Mouse (Mus musculus): Measurements from ENCODE around the gene Sox5.

The Sox5 gene

GRCm38 (mm10) chr6:144103612-144104011 lies 678.2 kb downstream of the Sox5 start:
- no peak for DNase-seq (ENCODE audit: low spot score)

GRCm38 (mm10) chr6:144100852-144101251 lies 680.9 kb downstream of the Sox5 start:
- DNase-seq (ENCODE audit: low spot score): no peak

- no peak for DNase-seq (ENCODE audit: low spot score)
These were observed 683.7 kb downstream of the Sox5 start for GRCm38 (mm10) chr6:144098119-144098518.

- no peak for DNase-seq (ENCODE audit: low spot score)
These were observed 693.5 kb downstream of the Sox5 start for GRCm38 (mm10) chr6:144088256-144088655.

GRCm38 (mm10) chr6:144086096-144086810 lies 695.5 kb downstream of the Sox5 start:
- no peak for DNase-seq (ENCODE audit: low spot score)

GRCm38 (mm10) chr6:144082297-144082696 lies 699.5 kb downstream of the Sox5 start:
- DNase-seq (ENCODE audit: low spot score): no peak

- DNase-seq (ENCODE audit: low spot score): no peak
These were observed 704.0 kb downstream of the Sox5 start for GRCm38 (mm10) chr6:144077826-144078225.

GRCm38 (mm10) chr6:144076376-144076775 lies 705.4 kb downstream of the Sox5 start:
- DNase-seq (ENCODE audit: low spot score): no peak

- no peak for DNase-seq (ENCODE audit: low spot score)
These were observed 706.3 kb downstream of the Sox5 start for GRCm38 (mm10) chr6:144075327-144075941.

GRCm38 (mm10) chr6:144074826-144075225 lies 707.0 kb downstream of the Sox5 start:
- DNase-seq (ENCODE audit: low spot score): peak; percentile 13

- DNase-seq (ENCODE audit: low spot score): no peak
These were observed 711.3 kb downstream of the Sox5 start for GRCm38 (mm10) chr6:144070461-144070860.

- DNase-seq (ENCODE audit: low spot score): no peak
These were observed 714.3 kb downstream of the Sox5 start for GRCm38 (mm10) chr6:144067491-144067890.

- DNase-seq (ENCODE audit: low spot score): no peak
These were observed 719.3 kb downstream of the Sox5 start for GRCm38 (mm10) chr6:144062428-144062827.

GRCm38 (mm10) chr6:144061814-144062213 lies 720.0 kb downstream of the Sox5 start:
- no peak for DNase-seq (ENCODE audit: low spot score)

- no peak for DNase-seq (ENCODE audit: low spot score)
These were observed 724.6 kb downstream of the Sox5 start for GRCm38 (mm10) chr6:144057098-144057632.

GRCm38 (mm10) chr6:144056252-144057097 lies 725.3 kb downstream of the Sox5 start:
- peak; percentile 30 for DNase-seq (ENCODE audit: low spot score)

- DNase-seq (ENCODE audit: low spot score): no peak
These were observed 729.3 kb downstream of the Sox5 start for GRCm38 (mm10) chr6:144052487-144052886.

- no peak for DNase-seq (ENCODE audit: low spot score)
These were observed 730.5 kb downstream of the Sox5 start for GRCm38 (mm10) chr6:144051316-144051715.

GRCm38 (mm10) chr6:144048201-144048924 lies 733.4 kb downstream of the Sox5 start:
- DNase-seq (ENCODE audit: low spot score): no peak

- DNase-seq (ENCODE audit: low spot score): no peak
These were observed 736.3 kb downstream of the Sox5 start for GRCm38 (mm10) chr6:144045503-144045902.

GRCm38 (mm10) chr6:144044381-144044780 lies 737.4 kb downstream of the Sox5 start:
- DNase-seq (ENCODE audit: low spot score): no peak

- DNase-seq (ENCODE audit: low spot score): no peak
These were observed 738.8 kb downstream of the Sox5 start for GRCm38 (mm10) chr6:144042936-144043335.
